Mouse (Mus musculus): Measurements from ENCODE around the gene Nupl2. TPM values are rescaled to one million over a fixed set of nuclear protein-coding genes. Genes with fewer than 3 reads are reported as not detected.

Nupl2 gene
- total and polyA plus RNA-seq, 3 experiments: 12.0 to 33.9 (median 28.9) TPM

GRCm38 (mm10) chr5:24169881-24170280 is 5.1 kb downstream of the Nupl2 start:
- Histone ChIP-seq H3K27ac (ENCODE audit: insufficient read depth, low read depth) (no peak overlapping the region), H3K4me2 (ENCODE audit: insufficient read depth, low read depth, poor library complexity, severe bottlenecking) (no peak overlapping the region), H3K4me3 (replicated peaks in 1 of 3; ENCODE audit: low read depth in 2 of 3, low read length in 2 of 3, poor library complexity in 1 of 3) (no peak overlapping the region), H3K79me2 (replicated peaks; ENCODE audit: control insufficient read depth, extremely low read depth, insufficient read depth, poor library complexity, severe bottlenecking) (peaks cover 3% of the 10 kb centered on the region; the same call in 1 of the 2 replicates), H3K4me1 (ENCODE audit: control insufficient read depth in 1 of 2, insufficient read depth in 2 of 2) (peaks cover 0 to 15% of the 10 kb centered on the region in 2 experiments; a peak in 2 of 4 replicates), H3K9me3 (replicated peaks; ENCODE audit: low read length) (no peaks in the 10 kb centered on the region), H3K27me3 (replicated peaks) (no peaks in the 10 kb centered on the region), H3K36me3 (replicated peaks in 1 of 2; ENCODE audit: control insufficient read depth in 1 of 2, insufficient read depth in 1 of 2, low read length in 1 of 2) (peaks cover 31 to 63% of the 10 kb centered on the region in 2 experiments), H3K9ac (ENCODE audit: insufficient read depth, low read depth) (no peak overlapping the region)
- DNase-seq (ENCODE audit: extremely low read depth): no peak
- TF ChIP-seq IRF4 (IDR thresholded peaks at IDR 0.05; ENCODE audit: low read depth, low read length) (no peak), CTCF (conservative IDR thresholded peaks at IDR 0.05 in 1 of 2, IDR thresholded peaks at IDR 0.05 in 1 of 2; ENCODE audit: low read depth in 2 of 2, low read length in 2 of 2) (no peak), CHD1 (IDR thresholded peaks at IDR 0.05; ENCODE audit: low read depth, low read length) (no peak), MEF2A (IDR thresholded peaks at IDR 0.05; ENCODE audit: borderline replicate concordance, low read depth, low read length) (no peak), EP300 (IDR thresholded peaks at IDR 0.05; ENCODE audit: low read length) (no peak), POLR2A (IDR thresholded peaks at IDR 0.05; ENCODE audit: low read depth, low read length) (no peak), HCFC1 (IDR thresholded peaks at IDR 0.05; ENCODE audit: low read depth, low read length) (no peak), RAD21 (IDR thresholded peaks at IDR 0.05; ENCODE audit: low read depth, low read length) (no peak), GABPA (IDR thresholded peaks at IDR 0.05; ENCODE audit: insufficient replicate concordance, low read depth, low read length) (no peak), SMC3 (IDR thresholded peaks at IDR 0.05; ENCODE audit: low read depth, low read length) (no peak), MAX (IDR thresholded peaks at IDR 0.05; ENCODE audit: low read length) (no peak), ZKSCAN1 (IDR thresholded peaks at IDR 0.05; ENCODE audit: borderline replicate concordance, low read depth, low read length) (no peak), ZNF384 (IDR thresholded peaks at IDR 0.05; ENCODE audit: low read depth, low read length) (no peak)
- dilution Hi-C loops (cut with MboI; ENCODE audit: extremely low pct_ligation_motif_present, extremely low pct_unique_long_range_greater_than_20kb, low sequenced_read_pairs) (no loop called here), in situ Hi-C loops (cut with MboI; ENCODE audit: low pct_ligation_motif_present, low pct_unique_long_range_greater_than_20kb, low sequenced_read_pairs) (loop anchor here (10.0 kb wide), 1 partner anchor 315 kb away; no protein-coding TSS in a partner anchor)

- Histone ChIP-seq H3K9me3 (replicated peaks; ENCODE audit: low read length) (no peaks in the 10 kb centered on the region), H3K9ac (ENCODE audit: insufficient read depth, low read depth) (no peak overlapping the region), H3K36me3 (replicated peaks in 1 of 2; ENCODE audit: control insufficient read depth in 1 of 2, insufficient read depth in 1 of 2, low read length in 1 of 2) (peaks cover 38 to 79% of the 10 kb centered on the region in 2 experiments), H3K4me2 (ENCODE audit: insufficient read depth, low read depth, poor library complexity, severe bottlenecking) (no peak overlapping the region), H3K4me3 (replicated peaks in 1 of 3; ENCODE audit: low read depth in 2 of 3, low read length in 2 of 3, poor library complexity in 1 of 3) (no peak overlapping the region), H3K4me1 (ENCODE audit: control insufficient read depth in 1 of 2, insufficient read depth in 2 of 2) (peaks cover 0 to 4% of the 10 kb centered on the region in 2 experiments; a peak in 1 of 4 replicates), H3K27me3 (replicated peaks) (no peaks in the 10 kb centered on the region), H3K79me2 (replicated peaks; ENCODE audit: control insufficient read depth, extremely low read depth, insufficient read depth, poor library complexity, severe bottlenecking) (no peaks in the 10 kb centered on the region), H3K27ac (ENCODE audit: insufficient read depth, low read depth) (no peak overlapping the region)
- in situ Hi-C loops (cut with MboI; ENCODE audit: low pct_ligation_motif_present, low pct_unique_long_range_greater_than_20kb, low sequenced_read_pairs): no loop called here
- DNase-seq (ENCODE audit: extremely low read depth): no peak
- TF ChIP-seq GABPA (IDR thresholded peaks at IDR 0.05; ENCODE audit: insufficient replicate concordance, low read depth, low read length) (no peak), ETS1 (conservative IDR thresholded peaks at IDR 0.05; ENCODE audit: low read depth, low read length) (no peak), MEF2A (IDR thresholded peaks at IDR 0.05; ENCODE audit: borderline replicate concordance, low read depth, low read length) (no peak), RCOR1 (conservative IDR thresholded peaks at IDR 0.05; ENCODE audit: low read depth, low read length) (no peak), POLR2AphosphoS2 (IDR thresholded peaks at IDR 0.05; ENCODE audit: low read depth, low read length) (no peak), ZMIZ1 (IDR thresholded peaks at IDR 0.05; ENCODE audit: low read depth, low read length) (no peak), SIN3A (IDR thresholded peaks at IDR 0.05; ENCODE audit: low read length) (no peak), KAT2A (IDR thresholded peaks at IDR 0.05; ENCODE audit: insufficient replicate concordance, low read length) (no peak), USF1 (IDR thresholded peaks at IDR 0.05; ENCODE audit: low read depth, low read length) (no peak), ELF1 (IDR thresholded peaks at IDR 0.05; ENCODE audit: low read depth, low read length) (no peak), CHD1 (IDR thresholded peaks at IDR 0.05; ENCODE audit: low read depth, low read length) (no peak), MAZ (IDR thresholded peaks at IDR 0.05; ENCODE audit: low read depth, low read length) (no peak), JUN (IDR thresholded peaks at IDR 0.05; ENCODE audit: insufficient read depth, low read depth, low read length) (no peak)
- dilution Hi-C loops (cut with MboI; ENCODE audit: extremely low pct_ligation_motif_present, extremely low pct_unique_long_range_greater_than_20kb, low sequenced_read_pairs): no loop called here
Observed at GRCm38 (mm10) chr5:24172092-24172491, 7.3 kb downstream of the Nupl2 start.

Data from CH12.LX (cell line).